Mouse (Mus musculus): Measurements from ENCODE around the gene Bcas2.
A peak's percentile ranks its signal among the peaks of the same experiment; 100 is the strongest.
"Not testable (repeated sequence)": the region's sequence is repeated elsewhere in the genome, so short reads cannot be mapped to it uniquely, and the experiment has no call there.

The Bcas2 gene

DNA sequence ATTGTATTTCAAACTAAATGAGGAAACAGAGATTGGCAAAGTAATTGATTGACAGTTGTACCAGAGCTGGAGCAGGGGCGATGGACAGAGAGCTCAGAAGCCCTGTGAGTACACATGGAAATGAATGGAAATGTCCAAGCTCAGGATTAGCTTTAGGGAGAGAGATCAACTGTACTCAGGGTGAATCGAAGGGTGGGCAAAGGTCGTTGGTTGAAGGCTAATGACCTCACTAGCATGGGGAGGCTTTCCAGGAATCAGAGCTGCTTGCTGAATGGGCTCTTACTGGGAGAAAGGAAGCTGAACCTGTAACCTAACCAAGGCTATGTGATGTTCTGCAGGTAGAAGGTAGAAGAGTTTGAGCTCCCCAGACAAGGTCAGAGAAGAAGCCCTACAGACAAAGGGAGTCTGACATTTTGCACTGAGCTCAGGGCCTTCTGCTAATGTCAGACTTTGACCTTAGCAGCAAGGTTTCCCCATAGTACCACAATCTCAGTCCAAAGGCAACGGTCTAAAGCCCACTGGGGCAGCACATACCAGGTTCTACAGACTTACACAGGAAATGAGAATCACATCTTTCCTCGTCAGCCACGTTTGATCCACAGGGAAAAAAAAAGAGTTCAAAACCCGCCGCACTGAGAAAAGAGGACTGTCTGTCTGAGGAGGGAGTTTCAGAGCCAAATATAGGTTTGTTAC lies 43.3 kb downstream of the Bcas2 start:
- no peak for DNase-seq (ENCODE audit: extremely low spot score, low spot score)

DNA sequence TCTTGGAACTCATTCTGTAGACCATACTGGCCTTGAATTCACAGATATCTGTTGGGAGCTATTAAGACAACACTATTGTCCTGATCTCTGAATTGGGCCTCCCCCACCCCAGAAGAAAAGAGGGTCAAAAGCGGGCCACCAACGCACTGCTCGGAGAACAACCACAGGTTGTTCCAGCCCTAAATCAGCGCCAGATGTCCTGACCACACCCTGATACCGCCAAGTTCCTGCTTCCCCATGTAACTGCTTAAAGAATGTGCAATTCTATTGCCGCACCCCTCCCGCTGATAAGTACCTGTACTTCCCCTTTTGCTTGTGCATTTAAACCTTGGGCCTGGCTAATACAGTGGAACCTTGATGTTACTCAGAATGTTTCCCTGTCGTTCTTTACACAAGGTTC lies 43.9 kb downstream of the Bcas2 start:
- not testable (repeated sequence) for DNase-seq (ENCODE audit: extremely low spot score, low spot score)

DNA sequence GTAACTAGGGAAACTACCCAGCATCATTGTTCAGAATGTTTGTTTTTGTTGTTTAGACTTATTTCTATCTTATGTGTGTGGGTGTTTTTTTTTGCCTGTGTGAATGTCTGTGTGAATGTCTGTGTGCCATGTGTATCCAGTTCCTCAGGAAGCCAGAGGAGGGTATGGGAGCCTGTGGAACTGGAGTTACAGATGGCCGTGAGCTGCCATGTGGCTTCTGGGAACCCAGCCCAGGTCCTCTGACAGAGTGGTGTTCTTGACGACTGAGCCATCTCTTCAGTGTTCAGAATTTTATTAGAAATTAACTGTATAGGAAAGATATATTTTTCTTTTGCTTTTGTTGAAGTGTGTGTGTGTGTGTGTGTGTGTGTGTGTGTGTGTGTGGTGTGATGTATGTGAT lies 50.0 kb downstream of the Bcas2 start:
- no peak for DNase-seq (ENCODE audit: extremely low spot score, low spot score)

DNA sequence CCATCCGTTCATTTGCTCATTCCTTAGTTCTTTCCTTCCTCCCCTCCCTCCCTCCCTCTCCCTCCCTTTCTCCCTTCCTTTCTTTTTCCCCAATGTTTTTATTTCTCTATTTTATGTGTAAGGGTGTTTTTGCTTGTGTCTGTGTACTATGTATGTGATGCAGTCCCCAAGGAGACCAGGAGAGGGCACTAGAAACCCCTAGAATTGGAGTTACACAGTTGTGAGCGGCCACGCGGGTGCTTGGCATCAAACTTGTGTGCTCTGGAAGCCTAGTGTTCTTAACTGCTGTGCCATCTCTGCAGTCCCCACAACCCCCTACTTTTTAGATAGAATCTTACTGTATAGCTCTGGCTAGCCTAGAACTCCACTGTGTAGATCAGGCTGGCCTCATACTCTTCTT lies 52.3 kb downstream of the Bcas2 start:
- DNase-seq (ENCODE audit: extremely low spot score, low spot score) = peak; percentile 19

DNA sequence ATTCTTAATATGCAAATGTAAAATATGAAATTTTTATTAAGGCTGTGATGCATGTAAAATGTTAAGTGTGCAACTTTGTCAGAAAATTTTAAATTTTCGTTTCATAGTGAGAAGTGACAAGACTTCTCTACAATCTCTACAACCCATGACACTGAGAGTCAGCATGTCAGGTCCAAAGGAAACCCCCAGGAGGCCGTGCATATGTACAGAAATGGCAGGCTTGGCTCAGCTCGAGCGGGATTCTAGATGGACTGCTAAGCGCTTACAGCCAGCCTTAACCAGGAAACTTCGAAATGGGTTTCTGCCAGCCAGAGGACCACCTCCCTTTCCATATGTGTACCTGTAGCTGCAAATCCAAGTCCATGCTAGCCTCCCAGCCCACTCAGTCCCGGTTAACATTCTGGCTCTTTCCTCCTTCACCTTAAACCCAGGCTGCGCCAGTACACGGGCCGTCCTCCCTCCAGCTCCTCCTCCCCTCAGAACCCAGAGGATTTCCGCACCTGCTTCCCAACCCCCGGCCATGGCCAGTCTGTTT lies 52.8 kb downstream of the Bcas2 start:
- DNase-seq (ENCODE audit: extremely low spot score, low spot score) = no peak

DNA sequence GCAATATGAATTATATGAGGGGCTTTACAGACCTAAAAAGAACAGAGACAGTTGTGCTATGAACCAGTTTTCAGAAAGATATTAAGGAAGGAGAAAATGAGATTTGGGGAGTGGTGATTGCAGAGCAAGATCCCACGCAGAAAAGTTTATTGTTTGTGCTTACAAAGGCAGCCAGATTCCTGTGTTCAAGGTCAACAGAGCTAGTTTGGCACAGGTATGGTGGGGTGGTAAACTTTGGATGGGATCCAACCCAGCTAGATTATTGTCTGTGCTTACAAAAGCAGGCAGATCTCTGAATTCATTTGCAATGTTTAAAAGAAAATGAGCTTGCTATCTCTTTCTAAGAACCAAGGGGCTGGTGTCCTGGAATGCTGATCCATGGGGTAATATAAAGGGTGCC lies 56.3 kb downstream of the Bcas2 start:
- DNase-seq (ENCODE audit: extremely low spot score, low spot score) = no peak
